Mouse (Mus musculus) forebrain, embryonic 10.5 days (tissue): ENCODE results near the gene Rere. TPM values are rescaled to one million over a fixed set of nuclear protein-coding genes. Genes with fewer than 3 reads are reported as not detected.

Experiments used
- DNase-seq: peaks from one replicate; pipeline ENCODE4 v3.0.0-alpha.2; 2017; ENCODE audit warnings: low spot score; ENCODE audit errors: extremely low spot score
- H3K27ac ChIP-seq: fragments of 300-500 bp; sonication (generic); 2 replicates; pipeline ENCODE4 v1.5.1; 2016; ENCODE audit warnings: mild to moderate bottlenecking
- H3K27me3 ChIP-seq: fragments of 300-500 bp; sonication (generic); 2 replicates; pipeline ENCODE4 v1.6.1; 2016; ENCODE audit warnings: mild to moderate bottlenecking; ENCODE audit not compliant: poor library complexity, severe bottlenecking
- H3K36me3 ChIP-seq: fragments of 300-500 bp; sonication (generic); replicated peaks from 2 replicates; pipeline ENCODE4 v1.6.1; 2016; ENCODE audit warnings: mild to moderate bottlenecking, moderate library complexity
- H3K4me1 ChIP-seq: fragments of 300-500 bp; sonication (generic); 2 replicates; pipeline ENCODE4 v1.6.1; 2016
- H3K4me3 ChIP-seq: fragments of 300-500 bp; sonication (generic); 2 replicates; pipeline ENCODE4 v1.5.1; 2016; ENCODE audit warnings: mild to moderate bottlenecking, moderate library complexity
- H3K9me3 ChIP-seq: fragments of 300-500 bp; sonication (generic); 2 replicates; pipeline ENCODE4 v1.6.1; 2016; ENCODE audit warnings: mild to moderate bottlenecking, moderate library complexity
- WGBS: fragments of 180-500 bp; shearing (Covaris S2); methylation state at CpG from one replicate; pipeline ENCODE4 v1.1.7; 2016; 5-methylcytosine and 5-hydroxymethylcytosine counted together
- polyA plus RNA-seq: library from polyadenylated mRNA; unstranded; fragments of >200 nt; fragmentation: Nextera tagmentation; extraction: Ambion mirVana; gene quantifications from 2 replicates; pipeline ENCODE4 v1.2.1, GENCODE M21; 2016

Gene Rere
- polyA plus RNA-seq, 1 experiment from 2014 or later, result 31.1 TPM

GRCm38 (mm10) chr4:150615251-150616028, 334.0 kb downstream of the Rere start:
- H3K4me1 ChIP-seq, result peaks cover 5% of the 10 kb centered on the region; the same call in 1 of the 2 replicates
- DNase-seq, result no peak
- H3K27ac ChIP-seq, result peak overlapping the region; percentile 51; the same call in 1 of the 2 replicates
- H3K36me3 ChIP-seq, result peaks cover 99% of the 10 kb centered on the region
- H3K4me3 ChIP-seq, result no peak overlapping the region
- 92% methylated on average over 12 of the region's 12 CpGs for WGBS
- H3K27me3 ChIP-seq, result no peaks in the 10 kb centered on the region
- H3K9me3 ChIP-seq, result no peaks in the 10 kb centered on the region

GRCm38 (mm10) chr4:150616029-150616420, 334.6 kb downstream of the Rere start:
- H3K9me3 ChIP-seq, result no peaks in the 10 kb centered on the region
- H3K36me3 ChIP-seq, result peaks cover 100% of the 10 kb centered on the region
- H3K27me3 ChIP-seq, result no peaks in the 10 kb centered on the region
- peaks cover 5% of the 10 kb centered on the region; the same call in 1 of the 2 replicates for H3K4me1 ChIP-seq
- no peak overlapping the region for H3K4me3 ChIP-seq
- 94% methylated on average over 13 of the region's 13 CpGs for WGBS
- DNase-seq, result no peak
- no peak overlapping the region for H3K27ac ChIP-seq

- DNase-seq, result no peak
- H3K27me3 ChIP-seq, result no peaks in the 10 kb centered on the region
- H3K4me1 ChIP-seq, result peaks cover 5% of the 10 kb centered on the region; the same call in 1 of the 2 replicates
- H3K27ac ChIP-seq, result no peak overlapping the region
- WGBS, result 95% methylated on average over 20 of the region's 20 CpGs
- H3K9me3 ChIP-seq, result no peaks in the 10 kb centered on the region
- no peak overlapping the region for H3K4me3 ChIP-seq
- peaks cover 100% of the 10 kb centered on the region for H3K36me3 ChIP-seq
Observed at GRCm38 (mm10) chr4:150616841-150617240, 335.4 kb downstream of the Rere start.

- no peaks in the 10 kb centered on the region for H3K27me3 ChIP-seq
- H3K4me3 ChIP-seq, result no peak overlapping the region
- H3K4me1 ChIP-seq, result peaks cover 5% of the 10 kb centered on the region; the same call in 1 of the 2 replicates
- H3K27ac ChIP-seq, result no peak overlapping the region
- H3K36me3 ChIP-seq, result peaks cover 93% of the 10 kb centered on the region
- no peak for DNase-seq
- WGBS, result 88% methylated on average over 7 of the region's 7 CpGs
- H3K9me3 ChIP-seq, result no peaks in the 10 kb centered on the region
Observed at GRCm38 (mm10) chr4:150619011-150619410, 337.6 kb downstream of the Rere start.

- Histone ChIP-seq H3K4me3 (no peak overlapping the region), H3K27me3 (no peaks in the 10 kb centered on the region), H3K27ac (no peak overlapping the region), H3K36me3 (peaks cover 57% of the 10 kb centered on the region), H3K4me1 (peaks cover 15% of the 10 kb centered on the region), H3K9me3 (no peaks in the 10 kb centered on the region)
- WGBS, result 94% methylated on average over 13 of the region's 13 CpGs
- no peak for DNase-seq
Observed at GRCm38 (mm10) chr4:150622641-150623040, 341.2 kb downstream of the Rere start.

- Histone ChIP-seq H3K27me3 (no peaks in the 10 kb centered on the region), H3K4me3 (no peak overlapping the region), H3K27ac (no peak overlapping the region), H3K4me1 (peaks cover 15% of the 10 kb centered on the region), H3K9me3 (no peaks in the 10 kb centered on the region), H3K36me3 (peaks cover 40% of the 10 kb centered on the region)
- no peak for DNase-seq
- WGBS, result 67% methylated on average over 11 of the region's 11 CpGs
Observed at GRCm38 (mm10) chr4:150624214-150624823, 342.9 kb downstream of the Rere start.

- H3K27me3 ChIP-seq, result no peaks in the 10 kb centered on the region
- H3K9me3 ChIP-seq, result no peaks in the 10 kb centered on the region
- no peak overlapping the region for H3K4me3 ChIP-seq
- peaks cover 34% of the 10 kb centered on the region for H3K36me3 ChIP-seq
- 78% methylated on average over 4 of the region's 4 CpGs for WGBS
- DNase-seq, result no peak
- H3K4me1 ChIP-seq, result peaks cover 15% of the 10 kb centered on the region
- no peak overlapping the region for H3K27ac ChIP-seq
Observed at GRCm38 (mm10) chr4:150624933-150625332, 343.5 kb downstream of the Rere start.

GRCm38 (mm10) chr4:150625425-150625824, 344.0 kb downstream of the Rere start:
- H3K27ac ChIP-seq, result no peak overlapping the region
- no peaks in the 10 kb centered on the region for H3K9me3 ChIP-seq
- WGBS, result 54% methylated on average over 1 of the region's 1 CpGs
- no peaks in the 10 kb centered on the region for H3K27me3 ChIP-seq
- peak; percentile 53 for DNase-seq
- H3K4me1 ChIP-seq, result peaks cover 15% of the 10 kb centered on the region
- peaks cover 29% of the 10 kb centered on the region for H3K36me3 ChIP-seq
- H3K4me3 ChIP-seq, result no peak overlapping the region

GRCm38 (mm10) chr4:150625951-150626732, 344.7 kb downstream of the Rere start:
- Histone ChIP-seq H3K9me3 (no peaks in the 10 kb centered on the region), H3K4me1 (peaks cover 15% of the 10 kb centered on the region), H3K4me3 (no peak overlapping the region), H3K36me3 (peaks cover 22% of the 10 kb centered on the region), H3K27me3 (no peaks in the 10 kb centered on the region), H3K27ac (no peak overlapping the region)
- DNase-seq, result peak; percentile 41
- WGBS, result 47% methylated on average over 6 of the region's 6 CpGs

GRCm38 (mm10) chr4:150629266-150629665, 347.8 kb downstream of the Rere start:
- Histone ChIP-seq H3K4me3 (no peak overlapping the region), H3K27me3 (no peaks in the 10 kb centered on the region), H3K9me3 (no peaks in the 10 kb centered on the region), H3K4me1 (peaks cover 15% of the 10 kb centered on the region), H3K36me3 (no peaks in the 10 kb centered on the region), H3K27ac (no peak overlapping the region)
- DNase-seq, result no peak
- WGBS, result 91% methylated on average over 11 of the region's 11 CpGs

- Histone ChIP-seq H3K27ac (no peak overlapping the region), H3K27me3 (no peaks in the 10 kb centered on the region), H3K4me1 (peaks cover 2% of the 10 kb centered on the region; the same call in 1 of the 2 replicates), H3K9me3 (no peaks in the 10 kb centered on the region), H3K36me3 (no peaks in the 10 kb centered on the region), H3K4me3 (no peak overlapping the region)
- DNase-seq, result no peak
- WGBS, result 90% methylated on average over 10 of the region's 10 CpGs
Observed at GRCm38 (mm10) chr4:150635568-150635967, 354.1 kb downstream of the Rere start.

- Histone ChIP-seq H3K36me3 (no peaks in the 10 kb centered on the region), H3K27me3 (no peaks in the 10 kb centered on the region), H3K4me3 (no peak overlapping the region), H3K4me1 (peaks cover 2% of the 10 kb centered on the region; the same call in 1 of the 2 replicates), H3K9me3 (no peaks in the 10 kb centered on the region), H3K27ac (no peak overlapping the region)
- 86% methylated on average over 6 of the region's 6 CpGs for WGBS
- DNase-seq, result no peak
Observed at GRCm38 (mm10) chr4:150636635-150637034, 355.2 kb downstream of the Rere start.
